Mouse (Mus musculus) thymus, postnatal 25 days (tissue): ENCODE data around the gene Ccr6.
"Not testable (repeated sequence)": the region's sequence is repeated elsewhere in the genome, so short reads cannot be mapped to it uniquely, and the experiment has no call there.

ENCODE experiments used
- DNase-seq: peaks from one replicate; pipeline ENCODE4 v3.0.0; 2022

Ccr6 gene

DNA sequence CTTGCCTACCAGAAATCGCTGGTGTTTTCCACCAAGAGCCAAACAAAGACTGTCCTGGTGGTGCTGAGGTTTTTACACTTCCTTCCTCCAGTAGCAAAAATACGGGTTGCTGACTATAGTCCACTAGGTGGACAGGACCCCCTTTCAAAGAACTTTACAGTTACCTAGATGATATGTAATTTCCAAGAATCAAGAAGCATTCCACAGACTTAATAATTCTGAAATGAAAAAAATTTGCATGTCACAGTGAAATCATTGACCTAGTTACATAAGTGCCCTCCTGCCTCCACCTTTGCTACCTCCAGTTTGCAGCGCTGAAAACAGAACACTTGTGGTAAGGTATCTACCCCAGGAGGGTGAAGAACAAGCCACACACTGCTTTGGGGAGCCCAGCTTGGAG lies at the start of gene Ccr6:
Gene Ccr6 (plus strand): TSS at position 301 of the 400 bp plus-strand sequence.
- DNase-seq = no peak

DNA sequence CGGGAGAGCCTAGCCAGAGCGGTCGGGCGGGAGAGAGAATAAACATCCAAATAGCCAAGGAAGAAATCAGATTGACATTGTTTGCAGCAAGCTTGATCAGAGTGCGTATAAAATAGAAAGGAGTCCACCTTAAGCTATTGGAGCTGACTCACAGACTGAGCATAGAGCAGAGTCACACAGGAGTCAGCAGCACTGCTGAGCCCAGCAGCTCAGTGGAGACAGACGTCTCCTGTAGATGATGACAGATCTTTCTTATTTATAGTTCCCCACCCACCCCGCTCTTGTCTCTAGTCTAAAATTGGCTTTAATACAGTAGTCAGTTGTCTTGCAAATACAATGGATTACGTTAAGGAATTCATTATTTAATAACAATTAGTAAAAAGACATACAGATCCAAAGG lies 42.2 kb upstream of the Ccr6 start:
- DNase-seq = no peak

DNA sequence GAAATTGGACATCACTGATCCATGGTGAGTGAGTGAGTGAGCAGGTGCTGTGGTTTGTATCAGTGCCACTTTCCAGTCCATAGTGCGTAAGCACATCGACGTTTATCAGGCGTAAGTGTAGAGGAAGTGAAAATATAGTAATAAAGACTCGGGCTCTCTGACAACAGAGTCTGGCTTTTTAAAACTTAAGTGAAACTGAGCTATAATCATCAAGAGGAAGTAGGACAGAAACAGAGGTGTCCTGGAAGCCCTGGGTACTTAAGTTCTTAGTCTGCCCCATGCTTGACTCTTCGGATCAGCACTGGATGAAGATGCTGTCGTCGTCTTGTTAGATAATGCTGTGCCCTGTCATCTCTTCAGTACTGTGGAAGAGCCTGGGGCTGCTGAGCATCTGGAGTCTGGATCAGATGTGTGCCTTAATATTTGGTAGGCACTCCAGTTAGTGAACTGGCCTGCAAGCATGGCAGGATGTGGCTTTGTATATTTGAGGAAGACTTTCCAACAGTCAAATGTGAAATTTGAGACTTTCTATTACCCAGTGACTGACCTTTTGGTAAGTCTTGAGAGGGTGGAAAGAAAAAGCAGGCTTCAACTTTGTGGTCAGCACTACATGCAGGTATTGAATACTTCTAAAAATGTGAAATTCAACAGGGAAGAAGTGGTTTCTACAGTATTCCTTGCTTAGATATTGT lies 40.0 kb upstream of the Ccr6 start:
- no peak for DNase-seq

DNA sequence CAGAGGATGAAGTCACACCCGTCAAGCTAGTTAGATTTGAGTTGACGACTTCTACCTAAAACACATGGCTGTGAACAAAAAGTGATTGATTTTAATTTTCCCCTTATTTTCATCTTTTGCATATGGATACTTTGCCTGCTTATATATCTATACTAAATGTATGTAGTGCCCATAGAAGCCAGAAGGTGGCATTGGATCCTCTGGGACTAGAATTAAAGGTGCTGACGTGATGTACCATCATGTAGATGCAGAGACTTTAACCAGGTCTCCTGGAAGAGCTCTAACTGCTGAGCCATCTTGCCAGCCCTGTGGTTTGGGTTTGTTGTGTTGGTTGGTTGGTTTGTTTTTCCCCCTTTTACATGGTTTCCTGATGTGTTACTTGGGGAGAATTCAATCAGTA lies 38.2 kb upstream of the Ccr6 start:
- DNase-seq = no peak

DNA sequence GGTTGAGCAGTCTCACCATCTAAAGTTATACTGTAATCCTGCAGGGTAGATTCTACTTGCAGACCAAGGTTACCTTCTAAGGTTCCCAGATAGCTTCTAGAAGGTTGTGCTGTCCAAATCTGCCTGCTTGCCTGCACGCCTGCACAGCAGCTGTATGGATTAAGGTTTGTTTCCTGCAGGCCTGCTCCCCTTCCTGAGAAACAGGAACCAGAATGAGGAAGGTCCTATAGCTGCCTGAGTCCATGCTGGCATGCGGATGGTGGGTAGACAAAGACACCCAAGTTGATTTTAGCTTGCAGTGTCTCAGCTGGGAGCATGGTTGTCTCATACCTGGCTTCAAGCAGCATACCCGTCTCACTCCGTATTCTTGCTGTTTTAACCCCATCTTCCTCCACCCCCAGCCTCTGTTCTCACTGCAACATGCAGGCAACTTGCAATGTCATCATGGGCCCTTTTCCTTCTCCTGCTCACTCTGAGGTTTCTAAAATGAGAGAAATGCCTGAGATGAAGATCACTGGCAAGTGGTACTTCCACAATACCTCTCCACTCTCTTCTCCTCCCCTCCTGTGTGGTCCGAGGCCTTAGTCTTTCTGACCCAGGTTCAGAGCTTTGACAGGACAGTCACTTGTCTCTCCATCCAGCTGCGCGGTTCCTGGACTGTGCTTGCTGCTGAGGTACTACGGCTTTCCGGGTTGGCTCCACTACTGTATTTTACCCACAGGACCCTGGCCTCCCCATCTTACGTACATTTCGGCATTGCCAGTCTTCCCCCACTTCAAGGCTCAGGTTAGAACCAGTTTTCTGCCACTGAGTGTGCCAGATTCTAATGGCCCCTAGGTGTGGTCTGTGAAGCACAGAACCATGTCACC lies 36.5 kb upstream of the Ccr6 start:
- no peak for DNase-seq

DNA sequence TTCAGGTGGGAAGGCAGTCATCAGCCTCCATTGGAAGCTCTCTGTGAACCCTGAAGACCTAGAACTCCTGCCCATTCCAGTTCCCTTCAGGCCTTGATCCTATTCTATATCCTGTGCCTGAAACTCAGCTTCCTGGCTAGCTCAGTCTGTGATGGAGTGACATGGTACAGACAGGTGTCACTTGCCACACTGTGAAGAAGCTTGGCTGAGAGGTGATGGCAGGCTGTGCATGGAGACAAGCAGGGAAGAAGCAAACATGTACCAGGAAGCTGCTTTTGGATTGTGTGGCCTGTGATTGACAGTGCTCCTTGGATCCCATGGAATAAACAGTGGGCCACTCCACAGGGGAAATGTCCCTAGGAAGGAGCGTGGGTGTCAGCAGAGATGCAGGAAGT lies 35.9 kb upstream of the Ccr6 start:
- DNase-seq = no peak

DNA sequence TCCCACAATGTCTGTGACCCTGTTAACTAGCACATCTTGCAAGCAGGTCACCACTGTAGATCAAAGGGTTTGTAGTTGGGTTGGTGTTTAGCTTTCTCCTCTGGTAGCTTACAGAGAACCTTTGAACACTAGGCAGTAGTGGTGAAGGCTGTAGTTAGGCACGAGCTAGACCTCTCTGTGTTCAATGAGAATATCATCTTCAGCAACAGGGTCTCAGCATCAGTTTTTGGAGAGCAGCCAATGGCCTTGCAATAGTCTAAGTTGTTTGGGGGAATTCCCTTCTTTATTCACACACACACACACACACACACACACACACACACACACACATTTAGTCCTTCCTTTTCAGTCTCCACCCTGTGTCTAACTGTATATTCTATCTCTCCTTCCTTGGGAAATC lies 32.4 kb upstream of the Ccr6 start:
- no peak for DNase-seq

DNA sequence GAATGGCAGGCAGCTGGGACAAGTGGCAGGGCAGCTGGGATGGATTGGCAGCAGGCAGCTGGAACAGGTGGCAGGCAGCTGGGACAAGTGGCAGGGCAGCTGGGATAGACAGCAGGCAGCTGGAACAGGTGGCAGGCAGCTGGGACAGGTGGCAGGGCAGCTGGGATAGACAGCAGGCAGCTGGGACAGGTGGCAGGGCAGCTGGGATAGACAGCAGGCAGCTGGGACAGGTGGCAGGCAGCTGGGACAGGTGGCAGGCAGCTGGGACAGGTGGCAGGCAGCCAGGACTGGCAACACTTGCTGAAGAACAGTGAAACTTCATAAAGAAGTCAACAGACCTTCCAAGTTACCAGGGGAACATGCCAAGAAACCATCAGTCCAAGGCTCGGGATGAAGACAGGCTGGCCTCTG lies 30.6 kb upstream of the Ccr6 start:
- not testable (repeated sequence) for DNase-seq

DNA sequence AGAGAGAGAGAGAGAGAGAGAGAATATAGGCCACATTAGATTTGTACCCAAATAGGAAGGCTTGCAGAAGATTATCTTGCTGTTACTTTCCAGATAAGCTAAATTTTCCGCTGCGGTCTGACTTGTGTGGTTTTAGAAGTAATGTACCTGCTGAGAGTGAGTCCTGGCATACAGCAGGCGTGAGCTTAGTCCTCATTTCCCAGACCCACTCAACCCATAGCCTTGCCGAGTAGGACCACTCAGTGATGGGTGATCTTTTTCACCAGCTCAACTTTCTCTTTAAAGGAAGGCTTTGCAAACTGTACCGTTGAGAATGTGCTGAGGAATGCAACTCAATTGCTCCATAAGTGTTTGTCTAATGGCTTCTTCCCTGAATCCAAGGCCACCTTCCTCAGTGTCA lies 29.2 kb upstream of the Ccr6 start:
- no peak for DNase-seq

DNA sequence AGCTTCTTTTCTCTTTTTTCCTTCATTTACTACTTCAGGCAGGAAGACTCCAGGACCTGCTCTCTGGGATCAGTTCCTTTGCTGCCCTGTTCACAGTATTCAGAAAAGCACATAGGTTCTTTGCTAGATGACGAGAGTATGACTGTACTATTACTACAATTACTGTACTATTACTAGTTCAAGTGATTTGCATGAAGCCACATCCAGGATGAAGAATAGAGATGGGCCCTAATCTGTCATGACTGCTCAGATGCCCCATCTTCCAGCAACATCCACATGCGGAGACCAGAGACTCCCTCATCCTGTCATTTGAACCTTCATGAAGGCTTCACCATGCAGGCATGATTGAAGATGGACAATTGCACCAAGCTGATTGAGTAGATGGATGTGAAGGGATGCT lies 26.1 kb upstream of the Ccr6 start:
- no peak for DNase-seq

DNA sequence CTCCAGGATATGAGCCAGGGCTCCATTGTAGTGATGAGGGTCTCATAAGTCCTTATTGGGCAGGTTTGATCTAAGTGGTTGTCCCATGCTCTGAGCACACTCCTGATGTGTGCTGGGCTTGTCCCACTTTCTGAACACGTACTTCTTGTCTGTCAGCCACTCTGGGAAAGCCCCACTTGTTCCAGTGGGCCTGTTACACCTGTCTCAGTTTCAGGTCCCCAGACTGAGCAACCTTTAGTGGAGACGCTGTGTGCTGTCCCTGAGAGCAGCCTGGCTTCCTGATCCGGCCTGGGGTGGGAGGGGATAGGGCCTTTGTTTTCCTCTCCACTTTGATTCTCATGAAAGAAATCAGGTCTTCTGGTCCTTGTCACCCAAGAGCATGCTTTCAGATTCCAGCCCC lies 25.7 kb upstream of the Ccr6 start:
- no peak for DNase-seq

DNA sequence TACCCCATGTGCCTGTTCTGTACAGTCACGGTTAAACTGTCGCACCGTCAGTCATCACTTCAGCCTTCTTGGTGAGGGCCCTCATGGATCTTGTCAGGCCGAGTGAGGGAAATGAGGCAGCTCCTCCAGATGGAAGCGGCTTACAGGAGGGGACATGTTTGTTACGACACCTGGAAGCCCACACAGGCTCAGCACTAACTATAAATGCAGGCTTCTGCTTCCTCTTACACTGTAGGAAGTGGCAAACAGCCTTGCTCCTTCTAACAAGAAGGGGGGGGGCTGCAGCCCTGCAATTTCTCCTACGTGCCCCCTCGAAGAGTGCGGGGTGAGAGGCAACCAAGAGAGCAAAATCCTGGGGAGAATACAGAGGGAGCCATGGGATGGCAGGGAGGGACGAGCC lies 25.2 kb upstream of the Ccr6 start:
- DNase-seq = no peak

DNA sequence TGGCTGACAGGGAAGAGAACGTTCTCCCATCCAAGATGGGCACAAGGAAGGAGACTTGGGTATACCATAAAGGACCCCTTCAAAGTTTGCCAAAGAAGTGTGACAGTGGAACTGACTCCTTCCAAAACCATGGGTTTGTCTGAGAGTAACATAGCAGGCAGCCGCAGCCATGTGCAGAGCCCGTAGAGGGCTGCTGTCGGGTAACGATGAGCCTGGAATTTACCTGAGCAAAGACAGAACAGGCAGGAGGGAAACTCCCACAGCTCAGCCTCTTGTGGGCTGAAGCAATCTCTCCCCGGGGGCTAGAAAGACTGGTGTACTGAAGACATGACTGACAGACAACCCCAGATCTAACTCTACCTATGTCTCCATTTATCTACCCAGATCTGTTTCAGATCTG lies 24.4 kb upstream of the Ccr6 start:
- DNase-seq = no peak

DNA sequence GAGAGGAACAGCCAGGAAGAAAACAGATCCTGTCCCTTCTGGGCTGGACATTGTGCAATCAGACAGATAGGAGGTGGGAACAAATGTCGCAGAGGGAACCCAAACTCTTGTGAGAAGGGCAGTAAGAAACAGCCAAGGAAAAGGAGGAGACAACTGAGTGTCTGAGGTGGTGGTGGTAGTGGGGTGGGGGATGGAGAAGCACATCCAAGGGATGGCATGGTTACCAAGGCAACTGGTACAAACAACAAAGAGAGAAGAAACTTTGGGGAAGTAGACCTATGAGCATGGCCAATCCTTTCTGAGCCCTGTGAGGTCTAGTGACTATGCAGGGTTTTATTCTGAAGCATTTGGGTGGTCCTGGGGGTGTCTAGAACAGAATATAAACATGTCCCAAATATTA lies 21.5 kb upstream of the Ccr6 start:
- DNase-seq = no peak

DNA sequence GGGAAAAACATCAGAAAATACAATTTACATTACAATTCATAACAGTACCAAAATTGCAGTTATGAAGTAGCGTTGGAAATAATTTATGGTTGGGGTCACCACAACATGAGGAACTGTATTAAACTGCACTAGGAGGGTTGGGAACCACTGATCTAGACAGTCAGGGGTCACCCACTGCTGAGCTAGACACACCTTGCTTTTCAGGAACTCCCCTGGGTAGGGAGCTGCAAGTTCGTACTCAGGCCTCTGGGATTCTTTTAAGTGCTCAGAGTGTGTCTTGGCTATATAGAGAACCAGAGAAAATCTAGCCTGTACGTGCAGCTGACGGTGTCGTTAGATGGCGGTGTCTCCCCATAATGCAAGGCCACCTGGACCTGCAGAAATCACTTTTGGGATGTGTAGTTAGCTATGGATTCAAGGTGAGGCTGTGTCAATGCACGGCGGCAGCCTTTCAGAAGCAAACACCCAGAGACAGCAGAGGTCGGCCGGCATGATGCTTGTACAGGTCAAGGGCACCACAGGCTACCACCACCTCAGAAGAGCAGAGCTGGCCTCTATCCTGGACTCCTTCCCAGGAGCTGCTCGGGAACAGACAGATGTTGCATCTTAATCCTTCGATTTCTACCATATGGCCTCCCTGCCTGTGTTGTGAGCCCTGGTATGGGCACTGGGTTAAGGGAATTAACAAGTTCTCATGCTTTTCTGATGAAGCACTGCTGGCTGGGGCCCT lies 20.7 kb upstream of the Ccr6 start:
- DNase-seq = no peak

DNA sequence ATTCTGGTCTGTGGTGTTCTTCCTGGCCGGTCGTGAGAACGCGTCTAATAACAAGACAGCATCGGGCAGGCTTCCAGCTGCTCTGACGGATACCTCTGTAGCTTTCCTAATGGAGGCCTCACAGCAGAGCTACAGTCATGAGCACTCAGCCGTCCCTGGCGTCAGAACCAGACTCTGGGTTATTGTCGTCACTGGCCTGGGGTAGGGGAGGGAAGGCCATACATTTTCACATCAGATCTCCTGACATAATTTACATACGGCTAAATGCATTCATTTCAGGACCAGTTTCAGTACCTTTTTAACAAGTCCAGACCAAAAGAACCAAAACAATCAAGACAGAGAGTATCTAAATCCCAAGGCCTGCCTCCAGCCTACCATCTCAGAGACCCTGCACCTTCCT lies 12.6 kb upstream of the Ccr6 start:
- no peak for DNase-seq

DNA sequence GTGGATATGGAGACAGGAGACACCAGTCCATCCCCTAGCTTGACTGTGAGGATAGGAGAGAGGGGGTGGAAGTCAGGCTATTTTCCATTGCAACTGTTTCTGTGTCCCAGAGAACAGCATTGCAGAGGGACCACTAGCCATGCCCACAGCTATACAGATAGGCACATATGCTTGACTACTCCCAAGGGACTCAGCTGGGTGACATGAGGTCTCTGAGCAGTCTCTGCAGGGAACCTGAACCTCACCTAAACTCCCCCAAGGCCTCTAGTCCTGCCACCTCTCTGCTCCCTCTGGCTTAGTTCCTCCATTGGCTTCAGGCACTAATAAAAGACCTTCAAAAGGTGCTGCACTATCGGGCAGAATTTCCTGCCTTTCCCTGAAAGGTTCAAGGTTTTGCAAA lies 11.8 kb upstream of the Ccr6 start:
- no peak for DNase-seq

DNA sequence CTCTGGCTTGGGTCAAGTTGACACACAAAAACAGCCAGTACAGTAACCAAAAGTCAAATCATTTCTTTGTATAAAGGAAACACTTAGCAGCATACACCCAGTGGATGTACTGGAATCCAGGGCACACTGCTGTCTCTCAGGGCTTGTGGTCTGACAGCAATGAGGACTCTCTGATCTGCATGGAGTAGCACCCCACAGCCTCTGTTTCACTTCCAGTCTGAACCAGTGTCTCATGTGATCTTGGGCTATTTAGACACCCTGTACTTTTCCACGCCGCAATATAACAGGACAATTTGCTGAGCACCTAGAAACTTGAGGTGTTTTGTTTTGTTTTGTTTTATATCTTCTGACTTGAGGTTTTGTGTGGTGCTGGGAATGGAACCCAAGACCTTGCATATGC lies 10.7 kb upstream of the Ccr6 start:
- no peak for DNase-seq

DNA sequence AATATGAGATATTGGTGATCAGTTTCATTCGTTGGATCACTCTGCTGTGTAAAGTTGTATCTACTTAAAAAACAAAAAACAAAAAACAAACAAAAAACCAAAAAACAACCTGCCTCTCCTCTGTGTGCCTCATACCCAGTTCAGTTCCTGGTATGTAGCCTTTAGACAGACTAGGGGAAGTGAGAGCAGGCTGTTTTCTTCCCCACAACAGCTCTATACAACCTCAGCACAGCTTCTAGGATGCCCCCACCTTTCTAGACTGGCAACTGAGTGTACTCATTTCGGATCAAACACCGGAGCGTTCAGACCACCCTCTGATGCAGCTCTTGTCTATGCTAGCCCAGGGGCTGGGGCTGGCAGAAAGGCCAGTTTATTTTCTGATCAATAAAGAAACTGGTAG lies 10.1 kb upstream of the Ccr6 start:
- DNase-seq = no peak

DNA sequence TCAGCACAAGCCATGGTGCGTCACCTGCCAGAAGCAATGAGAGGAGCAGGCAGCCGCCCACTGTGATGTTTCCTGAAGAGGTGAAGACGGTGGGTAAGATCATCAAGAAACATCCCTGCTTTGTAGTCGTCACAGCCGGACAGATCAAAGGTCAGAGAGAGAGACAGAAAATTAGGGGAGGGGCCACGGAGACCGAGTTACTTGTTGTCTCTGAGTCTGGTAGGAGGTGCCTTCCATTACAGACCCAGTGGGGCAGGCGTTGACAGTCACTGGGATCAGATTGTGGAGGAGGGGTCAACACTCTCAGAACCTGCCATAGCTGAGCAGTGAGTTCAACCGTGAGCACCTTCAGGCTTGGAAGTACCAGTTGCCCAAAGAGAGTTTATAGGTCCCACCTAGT lies 7.2 kb upstream of the Ccr6 start:
- no peak for DNase-seq

DNA sequence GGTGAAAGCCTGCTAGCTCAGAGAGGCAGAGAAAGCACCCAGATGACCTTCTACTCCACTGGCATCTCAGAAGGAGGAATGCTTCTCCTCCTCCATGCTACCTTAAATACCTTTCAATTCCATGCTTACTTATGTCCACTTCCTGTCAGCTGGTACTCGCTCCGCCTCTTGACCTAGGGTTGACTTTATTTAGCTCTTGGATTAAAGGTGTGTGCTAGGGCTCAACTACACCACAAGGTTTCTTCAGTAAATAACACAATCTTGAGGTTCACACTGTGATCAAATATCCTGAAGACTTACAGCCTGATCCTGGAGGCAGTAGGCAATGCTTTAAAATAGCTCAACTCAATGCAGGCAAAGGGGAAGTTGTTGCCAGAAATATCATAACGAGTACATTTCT lies 6.2 kb upstream of the Ccr6 start:
- DNase-seq = no peak

DNA sequence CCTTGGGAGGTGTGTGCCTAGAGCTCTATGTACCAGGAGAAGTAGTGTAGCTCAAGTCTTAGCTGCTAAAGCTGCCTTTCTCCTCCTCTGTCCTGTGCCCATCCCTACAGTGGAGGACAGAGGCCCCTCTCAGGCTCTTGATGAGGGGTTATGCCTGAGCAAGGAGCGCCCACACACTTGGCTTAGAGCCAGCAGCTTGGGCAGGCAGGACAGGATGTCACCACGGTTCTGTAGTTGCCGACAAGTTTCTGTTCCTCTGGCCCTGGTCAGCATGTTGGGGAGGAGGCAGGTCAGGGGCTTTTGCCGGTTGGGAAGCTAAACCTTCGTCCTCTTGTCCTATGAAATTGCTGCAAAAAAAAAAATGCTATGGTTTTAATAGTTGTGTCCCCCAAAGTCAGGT lies 3.8 kb upstream of the Ccr6 start:
- DNase-seq = no peak

DNA sequence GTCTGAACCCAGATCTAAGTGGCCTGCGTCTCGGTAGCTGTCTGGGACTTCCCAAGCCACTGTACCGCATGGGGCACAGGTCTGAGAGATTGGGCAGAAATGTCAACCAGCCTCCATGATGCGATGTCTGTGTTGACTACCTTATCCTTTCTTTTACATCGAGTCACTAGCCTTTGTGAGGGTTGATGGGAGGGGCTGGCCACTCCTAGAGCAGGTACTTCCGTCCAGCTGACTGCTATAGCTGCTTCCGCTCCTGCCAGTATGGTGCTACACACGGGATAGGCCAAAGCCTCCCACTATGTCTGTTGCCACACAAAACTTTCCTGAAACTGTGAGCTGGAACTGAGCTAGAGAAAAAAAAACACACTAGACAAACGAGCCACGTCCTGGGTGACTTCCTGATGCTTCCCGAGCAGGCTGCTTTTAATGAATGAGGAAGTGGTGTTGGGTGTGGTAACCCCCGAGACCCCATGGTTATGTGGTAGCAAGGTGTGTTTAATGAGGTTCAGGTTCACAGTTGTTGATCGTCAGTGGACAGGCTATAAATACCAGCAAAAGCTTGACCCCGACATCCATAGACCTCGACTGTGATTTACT lies 2.1 kb upstream of the Ccr6 start:
- DNase-seq = no peak

DNA sequence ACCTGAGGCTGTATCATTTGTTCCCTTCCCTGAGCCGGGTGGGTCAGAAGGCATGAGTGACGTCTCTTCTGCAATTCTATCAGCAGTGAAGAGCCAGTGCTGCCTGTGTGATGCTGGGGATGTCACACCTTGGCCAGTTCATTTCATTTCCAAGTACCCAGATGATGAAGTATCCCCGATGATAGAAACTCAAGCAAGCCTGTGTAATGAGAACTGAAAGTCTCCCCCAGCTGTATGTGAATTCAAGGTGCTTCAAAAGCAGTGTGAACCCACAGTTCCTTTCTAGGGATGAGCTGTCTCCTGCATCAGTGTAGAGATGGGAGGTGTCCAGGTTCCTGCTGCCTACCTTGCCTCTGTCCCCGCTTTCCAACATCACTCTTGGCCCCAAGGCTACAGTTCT lies 1.3 kb upstream of the Ccr6 start:
- DNase-seq = no peak
